Mouse (Mus musculus): ENCODE results near the gene Pabpn1. TPM values are rescaled to one million over a fixed set of nuclear protein-coding genes. Genes with fewer than 3 reads are reported as not detected.
"Not testable (repeated sequence)": the region's sequence is repeated elsewhere in the genome, so short reads cannot be mapped to it uniquely, and the experiment has no call there.

Gene Pabpn1
- polyA plus RNA-seq, 1 experiment from 2014 or later, result 165 TPM

GRCm38 (mm10) chr14:54940176-54940530, 47.9 kb downstream of the Pabpn1 start:
- no peaks in the 10 kb centered on the region for H3K36me3 ChIP-seq
- 0 out of 2 replicates have a peak, but pooled peaks cover 6% of the 10 kb centered on the region for H3K27me3 ChIP-seq
- H3K4me2 ChIP-seq, result no peak overlapping the region
- H3K4me3 ChIP-seq, result no peak overlapping the region
- peaks cover 14% of the 10 kb centered on the region for H3K4me1 ChIP-seq (replicated peaks)
- WGBS, result 89% methylated on average over 3 of the region's 3 CpGs
- no peak overlapping the region for H3K9ac ChIP-seq
- ATAC-seq (ENCODE audit: low FRiP score), result no peak
- no peak overlapping the region for H3K27ac ChIP-seq
- H3K9me3 ChIP-seq, result no peaks in the 10 kb centered on the region

DNA sequence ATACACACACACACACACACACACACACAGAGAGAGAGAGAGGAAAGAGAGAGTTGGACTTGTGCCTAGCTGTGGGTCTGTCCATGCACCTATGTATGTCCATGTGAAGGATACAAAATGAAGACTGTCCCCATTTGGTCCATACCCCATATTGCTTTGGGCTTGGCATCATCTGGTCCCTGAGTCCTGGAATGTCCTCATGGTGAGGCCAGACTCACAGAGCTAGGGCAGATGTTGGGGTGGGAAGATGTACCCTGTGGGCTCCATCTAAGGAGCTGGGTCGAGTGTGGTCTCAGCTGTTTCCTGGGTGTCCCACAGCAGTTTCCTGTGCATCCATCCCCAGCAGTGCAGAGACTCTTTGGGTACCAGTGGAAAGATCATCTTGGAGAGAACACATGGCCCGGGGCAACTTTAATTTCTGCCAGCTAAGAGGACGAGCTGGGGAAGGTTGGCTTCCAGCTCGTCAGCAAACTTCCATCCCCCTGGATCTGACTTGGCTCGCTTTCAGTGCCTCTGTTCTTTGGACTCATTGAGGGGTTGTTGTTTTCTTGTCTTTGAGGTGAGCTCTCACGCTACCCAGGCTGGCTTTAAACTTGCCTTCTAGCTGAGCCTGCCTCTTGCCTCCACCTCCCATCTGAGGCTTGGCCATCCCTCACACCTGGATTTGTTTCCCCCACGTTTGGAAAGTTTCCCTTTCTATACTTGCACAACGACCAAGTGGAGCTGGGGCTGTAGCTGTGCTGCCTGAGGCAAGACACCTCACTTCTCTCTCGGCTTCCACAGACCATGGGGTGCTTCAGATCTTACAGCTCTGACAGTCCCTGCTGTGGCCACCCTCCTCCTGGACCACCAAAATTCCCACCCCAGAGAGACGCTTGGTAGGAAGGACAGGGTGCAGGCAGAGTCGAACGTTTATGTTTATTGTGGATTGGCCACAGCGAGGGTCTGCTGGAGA, 49.0 kb downstream of the Pabpn1 start:
- Histone ChIP-seq H3K27ac (no peak overlapping the region), H3K4me2 (no peak overlapping the region), H3K27me3 (0 out of 2 replicates have a peak, but pooled peaks cover 6% of the 10 kb centered on the region), H3K36me3 (no peaks in the 10 kb centered on the region), H3K4me3 (no peak overlapping the region), H3K9me3 (no peaks in the 10 kb centered on the region), H3K4me1 (replicated peaks) (peaks cover 5% of the 10 kb centered on the region), H3K9ac (no peak overlapping the region)
- ATAC-seq (ENCODE audit: low FRiP score), result no peak
- WGBS, result 69% methylated on average over 13 of the region's 13 CpGs

GRCm38 (mm10) chr14:54942479-54942878, 50.2 kb downstream of the Pabpn1 start:
- WGBS, result 88% methylated on average over 8 of the region's 8 CpGs
- Histone ChIP-seq H3K9ac (no peak overlapping the region), H3K27ac (no peak overlapping the region), H3K27me3 (0 out of 2 replicates have a peak, but pooled peaks cover 4% of the 10 kb centered on the region), H3K9me3 (no peaks in the 10 kb centered on the region), H3K36me3 (no peaks in the 10 kb centered on the region), H3K4me1 (replicated peaks) (no peaks in the 10 kb centered on the region), H3K4me2 (no peak overlapping the region), H3K4me3 (no peak overlapping the region)
- ATAC-seq (ENCODE audit: low FRiP score), result no peak

DNA sequence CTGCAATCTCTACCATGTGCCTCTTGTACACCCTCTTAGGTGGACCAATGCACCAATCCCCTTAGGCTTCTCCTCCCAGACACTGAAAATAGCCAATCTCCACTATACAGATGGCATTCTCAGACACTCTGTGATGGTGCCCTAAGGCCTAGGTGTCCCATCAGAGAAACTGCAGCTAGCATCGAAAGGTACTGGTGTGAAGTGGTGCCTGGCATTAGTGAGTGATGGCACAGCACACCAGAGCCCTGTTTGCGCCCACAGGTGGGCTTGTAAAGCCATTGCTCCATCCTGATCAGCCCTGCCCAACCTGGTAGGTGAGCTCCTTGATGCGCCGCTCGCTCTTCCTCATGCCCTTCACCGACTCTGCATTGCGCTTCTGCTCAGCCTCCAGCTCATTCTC, 51.7 kb downstream of the Pabpn1 start:
- no peaks in the 10 kb centered on the region for H3K4me1 ChIP-seq (replicated peaks)
- no peak overlapping the region for H3K27ac ChIP-seq
- H3K27me3 ChIP-seq, result 0 out of 2 replicates have a peak, but pooled peaks cover 2% of the 10 kb centered on the region
- H3K9ac ChIP-seq, result no peak overlapping the region
- no peak for ATAC-seq (ENCODE audit: low FRiP score)
- H3K9me3 ChIP-seq, result no peaks in the 10 kb centered on the region
- 91% methylated on average over 7 of the region's 7 CpGs for WGBS
- H3K4me2 ChIP-seq, result no peak overlapping the region
- no peaks in the 10 kb centered on the region for H3K36me3 ChIP-seq
- no peak overlapping the region for H3K4me3 ChIP-seq

- no peak for ATAC-seq (ENCODE audit: low FRiP score)
- H3K4me1 ChIP-seq (replicated peaks), result no peaks in the 10 kb centered on the region
Observed at GRCm38 (mm10) chr14:54944939-54945338, 52.6 kb downstream of the Pabpn1 start.

GRCm38 (mm10) chr14:54945975-54946704, 53.8 kb downstream of the Pabpn1 start:
- 0 out of 2 replicates have a peak, but pooled peaks cover 7% of the 10 kb centered on the region for H3K27me3 ChIP-seq
- no peaks in the 10 kb centered on the region for H3K36me3 ChIP-seq
- no peak overlapping the region for H3K9ac ChIP-seq
- no peaks in the 10 kb centered on the region for H3K4me1 ChIP-seq (replicated peaks)
- no peak overlapping the region for H3K4me3 ChIP-seq
- H3K9me3 ChIP-seq, result no peaks in the 10 kb centered on the region
- no peak overlapping the region for H3K4me2 ChIP-seq
- ATAC-seq (ENCODE audit: low FRiP score), result no peak
- no peak overlapping the region for H3K27ac ChIP-seq
- WGBS, result 84% methylated on average over 19 of the region's 19 CpGs

More at GRCm38 (mm10) chr14:54944939-54945338, 52.6 kb downstream of the Pabpn1 start:
- H3K9ac ChIP-seq, result no peak overlapping the region
- 0 out of 2 replicates have a peak, but pooled peaks cover 5% of the 10 kb centered on the region for H3K27me3 ChIP-seq
- H3K4me3 ChIP-seq, result no peak overlapping the region
- H3K9me3 ChIP-seq, result no peaks in the 10 kb centered on the region
- H3K4me2 ChIP-seq, result no peak overlapping the region
- H3K36me3 ChIP-seq, result no peaks in the 10 kb centered on the region
- 72% methylated on average over 2 of the region's 2 CpGs for WGBS
- no peak overlapping the region for H3K27ac ChIP-seq

DNA sequence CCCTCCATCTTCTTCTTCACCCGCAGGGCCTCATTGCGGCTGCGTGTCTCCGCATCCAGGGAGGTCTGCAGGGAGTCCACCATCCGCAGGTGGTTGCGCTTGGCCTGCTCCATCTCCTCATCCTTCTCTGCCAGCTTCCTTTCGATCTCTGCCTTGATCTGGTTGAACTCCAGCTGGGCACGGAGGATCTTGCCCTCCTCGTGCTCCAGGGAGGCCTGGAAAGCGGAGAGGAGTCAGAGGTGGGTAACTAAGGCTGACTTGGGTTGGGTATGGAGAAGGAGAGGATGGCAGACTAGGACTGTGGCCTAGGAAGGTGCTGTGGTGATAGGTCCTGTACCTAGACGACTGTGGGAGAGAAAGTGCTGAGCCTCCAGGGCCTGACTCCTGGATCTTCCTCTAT, 54.7 kb downstream of the Pabpn1 start:
- H3K9ac ChIP-seq; H3K4me2 ChIP-seq; H3K4me1 ChIP-seq (replicated peaks); H3K27me3 ChIP-seq; H3K9me3 ChIP-seq; ATAC-seq (ENCODE audit: low FRiP score); H3K27ac ChIP-seq; H3K4me3 ChIP-seq; H3K36me3 ChIP-seq: not testable (repeated sequence)
- 89% methylated on average over 11 of the region's 11 CpGs for WGBS

Other genes starting within 250 kb of the Pabpn1 start
- gene 1700123O20Rik, start 206.3 kb upstream of the Pabpn1 start, polyA plus RNA-seq (2015; fragmentation: Nextera tagmentation; extraction: Ambion mirVana), result 78.0 and 79.0 TPM in 2 replicates
- gene Acin1, start 205.6 kb upstream of the Pabpn1 start, polyA plus RNA-seq (2015; fragmentation: Nextera tagmentation; extraction: Ambion mirVana), result 155 and 169 TPM in 2 replicates
- gene Gm29776, start 193.7 kb upstream of the Pabpn1 start, polyA plus RNA-seq (2015; fragmentation: Nextera tagmentation; extraction: Ambion mirVana), result 0.18 and 0.34 TPM in 2 replicates
- gene Cebpe, start 180.3 kb upstream of the Pabpn1 start, polyA plus RNA-seq (2015; fragmentation: Nextera tagmentation; extraction: Ambion mirVana), result not detected in 2 replicates
- 4.7 and 5.3 TPM in 2 replicates for gene Slc7a8, start 110.6 kb upstream of the Pabpn1 start, polyA plus RNA-seq (2015; fragmentation: Nextera tagmentation; extraction: Ambion mirVana)
- gene Rnf212b, start 78.4 kb upstream of the Pabpn1 start, polyA plus RNA-seq (2015; fragmentation: Nextera tagmentation; extraction: Ambion mirVana), result not detected in 2 replicates
- gene Homez, start 21.5 kb upstream of the Pabpn1 start, polyA plus RNA-seq (2015; fragmentation: Nextera tagmentation; extraction: Ambion mirVana), result 10.3 and 13.8 TPM in 2 replicates
- gene Ppp1r3e, start 14.9 kb upstream of the Pabpn1 start, polyA plus RNA-seq (2015; fragmentation: Nextera tagmentation; extraction: Ambion mirVana), result 1.5 and 2.4 TPM in 2 replicates
- gene Bcl2l2, start 9.1 kb upstream of the Pabpn1 start, polyA plus RNA-seq (2015; fragmentation: Nextera tagmentation; extraction: Ambion mirVana), result 3.6 and 4.7 TPM in 2 replicates
- 0.34 TPM in 1 of 2 replicates, not detected in the other for gene Gm20521, start 9.1 kb upstream of the Pabpn1 start, polyA plus RNA-seq (2015; fragmentation: Nextera tagmentation; extraction: Ambion mirVana)
- 148 and 158 TPM in 2 replicates for gene Slc22a17, start 20.6 kb downstream of the Pabpn1 start, polyA plus RNA-seq (2015; fragmentation: Nextera tagmentation; extraction: Ambion mirVana)
- gene Efs, start 33.6 kb downstream of the Pabpn1 start, polyA plus RNA-seq (2015; fragmentation: Nextera tagmentation; extraction: Ambion mirVana), result 15.4 and 15.6 TPM in 2 replicates
- 0.38 and 0.83 TPM in 2 replicates for gene Il25, start 40.2 kb downstream of the Pabpn1 start, polyA plus RNA-seq (2015; fragmentation: Nextera tagmentation; extraction: Ambion mirVana)
- gene Cmtm5, start 43.8 kb downstream of the Pabpn1 start, polyA plus RNA-seq (2015; fragmentation: Nextera tagmentation; extraction: Ambion mirVana), result 7.0 and 7.1 TPM in 2 replicates
- 1.2 and 3.0 TPM in 2 replicates for gene Myh6, start 74.4 kb downstream of the Pabpn1 start, polyA plus RNA-seq (2015; fragmentation: Nextera tagmentation; extraction: Ambion mirVana)
- gene Gm17428, start 84.4 kb downstream of the Pabpn1 start, polyA plus RNA-seq (2015; fragmentation: Nextera tagmentation; extraction: Ambion mirVana), result not detected in 2 replicates
- gene Myh7, start 102.1 kb downstream of the Pabpn1 start, polyA plus RNA-seq (2015; fragmentation: Nextera tagmentation; extraction: Ambion mirVana), result 8.2 and 9.2 TPM in 2 replicates
- gene Ngdn, start 123.0 kb downstream of the Pabpn1 start, polyA plus RNA-seq (2015; fragmentation: Nextera tagmentation; extraction: Ambion mirVana), result 53.4 and 53.7 TPM in 2 replicates
- gene Zfhx2, start 199.8 kb downstream of the Pabpn1 start, polyA plus RNA-seq (2015; fragmentation: Nextera tagmentation; extraction: Ambion mirVana), result 29.4 and 31.9 TPM in 2 replicates
- 29.8 and 30.7 TPM in 2 replicates for gene Thtpa, start 202.3 kb downstream of the Pabpn1 start, polyA plus RNA-seq (2015; fragmentation: Nextera tagmentation; extraction: Ambion mirVana)
- 6.5 and 6.6 TPM in 2 replicates for gene Ap1g2, start 214.1 kb downstream of the Pabpn1 start, polyA plus RNA-seq (2015; fragmentation: Nextera tagmentation; extraction: Ambion mirVana)
- 22.2 and 22.6 TPM in 2 replicates for gene Jph4, start 224.4 kb downstream of the Pabpn1 start, polyA plus RNA-seq (2015; fragmentation: Nextera tagmentation; extraction: Ambion mirVana)